Mouse (Mus musculus) embryonic fibroblast, embryonic 13.5 days (primary cell): ENCODE measurements around the gene Pbx1.

Experiments used
- CTCF ChIP-seq: IDR thresholded peaks from 2 replicates; pipeline ENCODE4 v1.5.1; 2011; ENCODE audit warnings: mild to moderate bottlenecking, control low read depth, low read length, moderate library complexity, borderline replicate concordance; ENCODE audit not compliant: insufficient read depth
- POLR2A ChIP-seq: IDR thresholded peaks from 2 replicates; pipeline ENCODE4 v1.6.1; 2011; ENCODE audit warnings: low read depth, mild to moderate bottlenecking, control low read depth, low read length, moderate library complexity

- no peak for TF ChIP-seq POLR2A
- TF ChIP-seq CTCF: no peak
Measured at GRCm38 (mm10) chr1:168124643-168125490, 307.2 kb downstream of the Pbx1 start.
